Mouse (Mus musculus) cerebellum, adult 8-10 months (tissue): ENCODE measurements at regions not wholly inside any gene's neighbourhood (a gene's known extent, or its start where the extent isn't known, plus 50 kb on each side); places are given as distances from the start of the nearest gene placed in this dataset.

Experiments used
- DNase-seq: peaks from one replicate; pipeline ENCODE4 v3.0.0; 2022

DNA sequence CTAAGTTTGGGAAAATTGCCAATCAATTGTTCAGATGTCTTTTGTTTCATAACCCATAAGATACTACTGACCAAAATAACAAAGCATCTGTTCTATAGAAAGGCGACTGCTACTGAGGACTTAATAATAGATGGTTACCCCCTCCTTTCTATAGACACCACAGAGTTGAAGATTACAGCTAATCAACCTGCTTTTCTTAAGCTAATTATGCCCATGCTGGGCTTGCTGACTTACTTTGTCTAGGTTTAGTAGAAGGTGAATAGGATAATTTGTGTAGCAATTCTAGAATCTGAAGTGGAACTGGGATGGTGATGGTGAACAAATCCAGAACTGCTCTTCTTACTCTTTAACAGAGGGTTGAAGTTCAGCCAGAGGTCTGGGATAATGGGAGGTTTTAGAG lies 53.8 kb upstream of the Tbx18 start:
- DNase-seq = no peak

DNA sequence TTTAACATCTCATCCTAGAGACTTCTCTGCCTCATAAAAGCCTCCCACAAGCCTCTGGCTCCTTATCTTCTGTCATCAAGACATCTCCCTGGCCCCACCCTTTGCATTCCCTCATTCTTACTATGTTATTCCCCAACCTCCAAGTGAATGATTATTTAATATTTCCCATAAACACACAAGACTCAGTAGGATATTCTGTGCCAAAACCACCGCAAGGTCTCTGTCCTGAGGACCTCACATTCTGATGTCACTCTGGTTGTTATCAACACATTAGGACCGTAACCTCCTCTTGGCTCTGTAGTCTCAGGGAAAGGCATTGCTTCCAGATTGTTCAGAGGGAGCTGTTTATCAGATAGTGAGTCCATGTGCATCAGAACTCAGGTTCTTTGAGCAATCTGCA lies 80.7 kb upstream of the Tbx18 start:
- DNase-seq = no peak

DNA sequence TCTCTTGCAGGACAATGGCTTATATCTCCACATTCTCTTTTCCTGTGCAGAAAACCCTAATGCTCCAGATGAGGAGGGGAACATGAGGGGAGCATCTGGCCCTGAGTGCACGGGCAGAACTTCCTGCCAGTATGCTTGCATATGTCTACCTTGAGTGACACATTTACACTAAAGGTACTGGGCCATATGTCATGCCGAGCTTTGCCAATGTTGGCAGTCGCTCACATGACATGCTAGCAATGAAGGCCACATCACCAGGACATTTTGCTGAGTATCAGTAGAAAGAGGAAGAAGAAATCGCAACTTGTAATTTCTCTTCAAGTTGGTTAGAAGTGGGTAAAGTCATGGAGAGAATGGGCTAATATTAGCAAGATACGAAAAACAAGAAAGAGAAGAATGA lies 91.2 kb upstream of the Tbx18 start:
- peak; percentile 5 for DNase-seq

DNA sequence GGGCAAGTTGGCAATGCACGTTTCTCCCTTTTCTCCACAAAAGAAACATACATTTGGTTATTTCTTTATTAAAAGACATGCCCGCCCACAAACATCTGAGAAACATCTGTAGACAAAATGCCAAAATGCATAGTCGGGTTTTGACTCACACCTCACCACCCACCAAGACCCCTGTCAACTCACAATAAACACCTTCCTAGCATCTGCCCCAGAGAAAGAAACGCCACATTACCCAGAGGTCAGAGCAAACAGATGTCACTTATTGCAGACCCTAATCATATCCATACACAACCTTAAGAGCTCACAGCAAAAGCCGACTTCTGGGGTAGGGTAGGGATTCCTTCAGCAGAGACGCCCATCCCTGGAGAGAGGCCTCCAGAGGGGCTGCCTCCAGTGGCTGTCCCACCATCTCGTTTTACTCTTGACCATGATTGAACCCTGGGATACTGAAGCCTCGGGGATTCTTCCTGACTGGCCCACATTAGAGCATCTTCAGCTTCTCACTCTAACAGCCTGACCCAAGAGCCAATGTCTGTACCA lies 93.7 kb upstream of the Tbx18 start:
- DNase-seq = no peak

DNA sequence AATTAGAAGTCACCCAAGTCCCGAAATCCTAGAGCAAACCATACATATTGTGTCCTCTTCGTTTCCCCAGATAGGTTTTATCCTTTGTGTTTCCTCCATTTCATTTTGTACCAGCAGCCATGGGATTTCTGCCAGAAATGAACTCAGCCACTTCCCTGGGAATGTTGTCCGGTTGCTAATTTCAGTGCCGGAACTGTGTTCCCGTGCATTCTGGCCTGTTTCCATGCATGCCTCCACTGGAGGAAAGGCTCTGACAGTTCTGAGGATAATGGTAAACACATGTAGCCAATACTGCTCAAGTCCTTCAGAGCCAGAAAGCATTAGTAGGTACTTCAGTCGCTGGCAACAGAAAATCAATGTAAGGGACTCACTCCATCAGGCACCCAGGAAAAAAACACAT lies 112.8 kb upstream of the Tbx18 start:
- DNase-seq = peak; percentile 53

DNA sequence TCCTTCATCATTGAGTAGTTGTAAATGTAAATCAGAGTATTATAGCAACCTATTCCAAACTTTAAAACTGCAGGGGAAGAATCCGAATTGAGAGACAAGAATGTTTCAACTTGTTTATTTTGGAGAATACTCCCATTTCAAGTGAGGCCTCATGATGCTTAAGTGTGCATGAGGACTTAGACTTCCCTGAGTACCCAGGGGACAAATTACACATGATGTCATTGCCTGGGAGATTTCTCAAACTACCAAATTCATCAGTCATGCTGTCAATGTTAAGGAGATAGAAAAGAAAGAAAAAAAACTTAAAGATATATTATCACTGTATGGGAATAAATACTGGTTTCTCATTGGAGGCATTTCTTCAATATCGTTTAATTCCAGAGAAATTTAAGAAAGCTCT lies 113.4 kb upstream of the Tbx18 start:
- DNase-seq = no peak

DNA sequence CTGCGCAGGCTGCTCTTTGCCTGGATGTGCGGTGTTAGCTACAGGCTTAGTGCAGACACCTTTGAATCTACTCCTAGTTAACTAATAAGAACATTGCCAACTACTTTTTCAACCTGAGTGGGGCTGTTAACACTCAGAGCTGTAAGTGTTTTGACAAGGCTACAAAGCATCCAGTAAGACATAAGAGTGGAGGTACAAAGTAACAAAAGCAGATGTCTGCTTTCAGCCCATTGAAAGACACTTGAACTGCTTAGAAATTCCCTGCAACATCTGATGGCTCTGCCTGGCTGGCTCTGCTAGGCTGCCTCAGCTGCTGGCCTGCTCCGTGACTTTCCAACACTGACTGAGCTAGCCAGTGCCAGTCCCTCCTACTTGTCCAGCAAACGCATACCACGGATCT lies 117.8 kb upstream of the Tbx18 start:
- DNase-seq = no peak

DNA sequence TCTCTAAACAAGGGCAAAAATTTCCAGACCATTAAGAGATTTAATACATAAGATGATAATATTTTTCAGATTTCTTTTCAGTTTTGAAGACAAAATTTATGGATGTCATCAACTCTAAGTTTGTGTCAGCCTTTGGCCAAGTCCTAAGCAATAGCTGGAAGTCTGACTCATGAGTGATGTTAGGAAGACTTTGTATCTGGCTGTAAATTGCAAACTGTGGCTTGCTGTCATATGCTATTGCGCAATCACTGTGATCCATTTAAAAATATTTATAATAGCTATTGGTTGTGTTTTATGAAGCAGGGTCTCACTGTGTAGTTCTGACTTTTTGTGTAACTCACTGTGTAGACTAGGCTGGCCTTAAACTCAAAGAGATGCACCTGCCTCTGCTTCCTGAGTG lies 119.1 kb upstream of the Tbx18 start:
- DNase-seq = no peak

DNA sequence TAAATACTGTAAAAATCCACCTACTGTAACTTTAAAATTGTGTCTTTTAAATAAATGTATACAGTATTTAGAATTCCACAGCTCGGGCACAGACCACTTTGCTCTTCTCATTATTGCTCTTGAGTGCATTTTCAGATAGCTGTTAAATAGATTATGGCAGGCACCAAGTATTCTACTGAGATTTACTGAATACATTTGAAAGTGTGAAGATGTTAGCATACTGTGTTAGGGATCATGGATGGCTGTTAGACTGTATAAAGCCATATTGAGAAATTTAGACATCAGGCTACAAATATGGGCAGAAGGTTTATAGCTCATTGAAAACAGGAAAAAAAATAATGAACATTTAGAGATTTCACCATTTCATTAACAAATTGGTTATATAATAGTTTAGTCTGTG lies 130.5 kb upstream of the Tbx18 start:
- DNase-seq = no peak

DNA sequence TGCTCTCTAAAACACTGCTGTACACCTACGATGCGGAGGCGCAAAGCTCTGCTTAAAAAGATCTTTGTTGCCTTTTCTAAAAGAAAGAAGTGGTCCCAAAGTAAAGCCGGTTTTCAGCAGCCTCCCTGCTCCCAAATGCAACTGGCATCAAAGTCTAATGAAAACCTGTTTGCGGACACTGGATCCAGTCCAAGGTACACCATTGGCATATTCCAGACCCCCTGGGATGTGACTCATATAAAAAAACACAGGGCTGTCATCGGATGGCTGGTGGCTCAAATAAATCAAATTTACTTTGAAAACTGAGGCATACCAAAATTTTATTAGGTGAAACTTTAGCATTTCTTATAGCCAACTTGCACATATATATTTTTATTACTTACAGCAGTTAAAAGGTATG lies 134.2 kb upstream of the Tbx18 start:
- no peak for DNase-seq

DNA sequence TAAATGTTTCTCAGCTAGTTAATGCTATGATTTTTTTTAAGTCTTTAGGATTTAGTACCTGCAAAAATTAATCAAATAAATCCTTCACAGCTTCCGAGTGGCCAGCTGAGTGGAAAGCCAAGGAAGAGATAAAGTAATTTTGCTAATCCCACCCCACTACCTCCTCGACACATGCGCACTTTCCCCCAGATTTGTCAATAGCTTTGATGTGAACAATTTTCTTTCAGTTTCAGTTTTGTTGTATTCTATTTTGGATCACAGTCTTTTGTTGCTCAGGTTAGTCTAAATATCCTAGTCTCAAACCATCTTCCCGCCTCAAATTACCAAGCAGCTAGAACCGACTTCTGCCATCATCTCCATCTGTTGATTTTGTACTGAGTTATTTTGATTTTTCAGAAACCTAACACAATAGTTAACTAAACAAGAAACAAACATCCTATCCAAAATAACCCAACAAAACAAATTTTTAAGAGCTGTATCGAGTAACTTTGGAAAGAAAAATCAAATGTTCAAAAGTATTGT lies 141.4 kb upstream of the Tbx18 start:
- DNase-seq = no peak

DNA sequence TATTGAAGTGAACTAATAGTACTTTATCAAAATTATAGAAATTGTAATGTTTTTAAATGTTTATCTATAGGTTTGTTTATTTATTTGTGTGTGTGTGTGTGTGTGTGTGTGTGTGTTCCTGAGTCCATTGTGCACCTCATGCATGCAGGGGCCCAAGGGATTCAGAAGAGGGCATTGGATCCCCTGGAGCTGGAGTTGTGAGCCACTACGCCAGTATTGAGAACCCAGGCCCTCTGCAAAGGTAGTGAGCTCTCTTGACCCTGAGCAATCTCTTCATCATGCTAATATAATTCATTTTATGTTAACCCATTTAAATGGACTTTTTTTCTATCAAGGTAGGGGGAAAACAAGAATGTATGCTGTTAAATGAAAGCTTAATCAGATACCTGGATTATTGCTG lies 151.5 kb upstream of the Tbx18 start:
- no peak for DNase-seq

DNA sequence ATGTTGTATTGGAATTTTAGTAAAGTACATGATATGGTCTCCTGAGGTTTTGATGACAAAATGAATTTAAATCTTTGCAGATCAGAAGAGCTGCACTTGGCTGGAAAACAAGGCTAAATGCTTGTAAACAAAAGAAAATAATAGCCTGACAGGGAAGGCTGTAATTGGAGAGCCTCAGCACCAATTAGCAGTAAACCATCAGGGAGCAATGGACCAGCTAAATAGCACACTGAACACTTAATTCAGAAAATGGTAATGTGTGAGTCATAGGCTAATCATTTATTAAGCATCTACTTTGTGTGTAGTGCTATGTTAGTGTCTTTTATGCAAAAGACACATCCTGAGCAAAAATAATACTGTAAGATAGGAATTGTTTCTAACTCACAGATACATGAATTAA lies 152.0 kb upstream of the Tbx18 start:
- no peak for DNase-seq

DNA sequence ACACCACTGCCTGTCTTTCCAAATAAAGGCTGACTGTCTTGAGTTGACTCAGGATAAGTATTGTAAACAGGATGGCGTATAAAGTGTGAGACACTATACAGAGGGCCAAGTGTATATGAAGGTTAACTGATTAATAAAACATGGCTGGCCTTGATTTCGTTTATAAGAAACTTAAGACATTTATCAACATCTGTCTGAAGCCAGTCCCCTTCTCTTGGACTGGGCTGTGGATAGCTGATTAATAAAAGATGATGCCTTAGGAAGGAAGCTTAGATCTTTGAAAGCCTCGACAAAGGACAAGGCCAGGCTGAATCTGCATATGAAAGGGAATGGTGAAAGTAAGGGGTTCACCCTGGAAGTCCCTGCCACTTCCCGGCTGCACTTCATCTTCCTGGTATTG lies 163.0 kb upstream of the Tbx18 start:
- no peak for DNase-seq

DNA sequence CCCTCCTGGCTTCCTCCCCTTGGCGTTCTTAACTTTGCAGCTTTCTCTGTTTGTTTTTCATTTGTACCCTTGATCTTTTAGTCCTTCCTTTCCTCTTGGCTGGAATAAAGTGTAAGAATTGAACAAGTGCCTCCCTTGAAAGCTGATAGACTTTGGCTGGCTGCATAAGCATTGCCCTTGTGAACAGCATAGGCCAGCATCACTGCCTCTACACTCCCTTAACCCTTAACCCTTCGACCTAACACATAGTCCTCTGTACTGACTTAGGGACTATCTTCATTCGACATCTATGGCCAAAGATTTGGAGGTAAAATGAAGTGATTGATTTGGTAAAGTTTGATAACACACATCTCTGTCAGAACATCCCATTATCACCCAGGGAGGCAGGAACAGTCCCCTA lies 163.5 kb upstream of the Tbx18 start:
- no peak for DNase-seq

DNA sequence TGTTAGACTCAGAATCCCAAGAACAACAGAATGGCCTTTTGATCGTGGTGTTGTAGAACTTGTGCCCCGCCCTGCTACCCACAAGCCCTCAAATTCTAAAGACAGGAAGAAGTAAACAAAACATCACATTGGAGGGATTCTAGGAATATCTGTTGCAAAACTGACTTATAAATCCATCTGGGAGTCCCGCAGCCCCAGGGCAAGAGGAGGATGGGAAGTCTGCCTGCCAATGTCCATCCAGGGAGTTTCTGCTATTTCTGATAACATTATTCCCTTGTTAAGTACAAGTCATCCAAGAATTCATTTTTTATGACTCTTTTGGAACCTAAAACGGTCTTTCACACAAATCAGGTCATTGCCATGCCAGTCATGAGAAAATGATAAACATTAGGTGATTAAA lies 164.5 kb upstream of the Tbx18 start:
- DNase-seq = no peak

DNA sequence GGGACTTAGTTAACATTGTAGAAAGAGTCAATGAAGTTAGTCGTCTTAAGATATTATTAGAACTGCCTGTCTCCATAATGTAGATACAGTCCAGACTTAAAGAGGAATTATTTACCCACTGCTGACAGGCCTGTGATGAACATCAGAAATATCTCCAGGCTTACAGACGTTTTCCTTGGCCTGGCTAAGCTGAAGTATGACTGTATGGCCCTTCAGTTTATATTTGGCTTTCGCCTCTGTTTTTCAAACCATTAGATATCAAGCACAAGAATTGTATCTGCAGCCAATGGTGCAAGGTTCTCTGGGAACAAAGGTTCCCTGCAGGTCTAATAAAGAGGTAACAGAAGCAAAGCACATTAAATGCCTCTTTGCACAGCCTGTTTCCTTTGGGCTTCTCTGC lies 166.3 kb upstream of the Tbx18 start:
- DNase-seq = no peak

DNA sequence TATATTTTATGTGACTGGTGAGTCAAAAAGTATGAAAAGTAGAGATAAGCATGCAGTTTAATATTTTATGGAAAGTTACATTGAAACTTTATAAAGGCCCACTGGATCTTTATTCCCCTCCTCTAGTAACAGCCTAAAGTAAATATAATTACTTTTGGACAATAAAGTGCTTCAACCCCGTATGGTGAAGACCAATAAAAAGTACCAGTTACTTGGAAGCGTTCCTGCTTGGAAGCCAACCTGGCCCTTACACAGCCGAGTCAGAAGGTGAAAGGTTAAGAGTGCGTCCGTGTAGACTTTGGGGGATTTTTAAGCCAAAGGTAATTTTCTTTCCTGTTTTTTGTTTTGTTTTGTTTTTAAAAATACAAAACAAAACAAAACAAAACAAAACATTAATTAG lies 168.3 kb upstream of the Tbx18 start:
- no peak for DNase-seq

DNA sequence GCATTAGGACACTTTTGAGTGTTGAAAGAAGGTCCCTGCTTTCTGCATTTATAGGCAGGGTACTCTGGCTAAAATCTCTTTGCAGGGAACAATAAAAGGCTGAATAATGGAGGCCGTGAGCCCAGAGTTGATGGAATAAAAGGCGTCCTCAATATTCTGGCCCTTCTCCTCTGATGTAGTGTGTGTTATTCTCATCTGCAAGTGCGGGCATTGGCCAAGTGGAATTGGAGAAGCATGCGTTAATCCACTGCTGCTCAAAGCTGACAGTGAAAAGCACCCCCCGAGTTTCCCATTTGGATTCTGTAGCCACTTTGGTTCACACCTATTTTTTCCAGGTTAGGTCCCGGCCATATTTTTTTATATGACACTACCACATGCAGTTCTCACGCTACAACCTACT lies 168.7 kb upstream of the Tbx18 start:
- DNase-seq = no peak

DNA sequence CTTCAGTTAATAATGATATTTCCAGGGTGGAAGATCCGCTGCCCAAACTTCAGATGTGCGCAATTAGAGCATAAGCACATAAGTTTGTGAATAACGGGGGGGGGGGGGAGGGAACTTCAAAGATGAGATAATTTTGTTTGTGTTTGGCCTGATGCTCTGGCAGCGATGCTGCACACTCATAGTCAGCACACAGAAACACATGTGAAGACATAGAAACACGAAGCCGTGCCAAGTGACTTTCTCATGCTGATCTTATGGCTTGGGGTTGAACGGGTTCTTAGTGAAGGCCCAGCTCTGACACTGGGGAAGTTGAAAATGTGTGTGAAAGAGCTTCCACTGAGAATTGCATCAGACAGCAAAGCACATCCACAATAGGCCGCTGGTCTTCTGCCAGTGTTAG lies 190.2 kb upstream of the Tbx18 start:
- DNase-seq = no peak

DNA sequence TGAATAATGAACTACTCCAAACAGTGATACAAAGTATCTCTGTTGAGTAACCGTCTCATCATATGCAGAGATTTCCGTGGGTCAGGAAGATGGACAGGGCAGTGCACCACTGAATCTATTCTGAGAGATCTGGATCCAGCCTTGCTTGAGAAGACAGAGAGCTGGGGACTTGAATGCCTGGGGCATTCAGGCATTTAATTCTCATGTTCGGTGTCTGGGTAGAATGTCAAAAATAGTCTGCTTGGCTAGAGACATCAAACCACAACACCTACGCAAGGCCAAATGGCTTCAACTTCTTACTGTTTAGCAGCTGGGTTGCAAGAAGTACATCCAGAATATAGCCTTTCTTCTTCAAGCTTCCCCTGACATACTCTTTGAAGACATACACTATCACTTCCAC lies 194.1 kb upstream of the Tbx18 start:
- DNase-seq = no peak

DNA sequence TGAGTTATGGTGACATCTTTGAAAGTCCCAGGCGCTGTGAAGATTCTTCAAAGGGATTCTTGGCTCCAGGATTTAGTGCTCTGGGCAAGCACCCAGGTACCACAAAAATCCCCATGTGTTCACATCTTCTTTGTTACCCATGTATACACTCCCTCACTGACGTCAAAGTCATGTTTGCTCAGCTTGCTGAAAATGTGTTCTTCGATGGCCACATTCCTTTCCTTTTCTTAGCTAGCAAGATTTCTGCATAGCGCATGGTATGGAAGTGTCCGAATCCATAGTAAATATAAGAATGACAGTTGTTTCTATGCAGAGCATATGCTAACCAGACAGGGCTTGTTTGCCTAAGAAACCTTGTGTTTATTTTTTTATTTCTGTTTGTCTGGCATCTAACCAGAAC lies 202.2 kb upstream of the Tbx18 start:
- DNase-seq = no peak

DNA sequence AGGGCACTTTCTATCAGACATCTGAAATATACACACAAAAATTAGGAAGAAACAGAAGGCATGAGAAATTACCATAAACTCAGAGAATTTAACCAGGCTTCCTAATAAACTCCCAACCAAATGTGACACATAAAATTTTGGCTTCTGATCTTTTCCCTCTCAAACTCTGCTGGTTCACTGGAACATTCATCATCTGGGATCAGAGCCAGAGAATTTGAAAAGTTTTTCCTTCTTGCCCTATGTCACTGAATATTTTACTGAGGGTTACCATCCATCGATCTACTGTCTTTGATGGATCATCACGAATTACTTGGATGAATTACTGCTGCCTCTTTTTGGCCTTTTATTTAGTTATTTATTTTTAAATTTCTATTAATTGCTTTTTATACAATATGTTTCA lies 221.4 kb upstream of the Tbx18 start:
- no peak for DNase-seq

DNA sequence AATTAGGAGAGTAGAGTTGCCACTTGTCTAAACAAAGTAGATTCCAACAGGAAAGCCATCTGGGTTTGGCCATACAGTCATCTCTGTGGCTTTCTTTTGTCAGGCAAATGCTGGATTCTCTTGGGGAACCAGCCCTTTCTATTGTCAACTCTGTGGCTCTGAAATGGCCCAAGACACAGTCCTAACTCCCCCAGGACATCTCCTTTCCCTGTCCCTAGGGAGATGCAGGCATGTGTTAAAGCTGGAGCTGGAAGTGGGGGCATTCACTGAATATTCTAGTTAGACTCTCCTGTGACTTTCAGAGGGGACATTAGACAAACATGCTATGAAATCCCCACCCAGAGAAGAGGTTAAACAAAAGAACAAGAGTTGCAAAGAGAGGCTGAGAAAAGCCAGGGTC lies 223.9 kb upstream of the Tbx18 start:
- DNase-seq = no peak

DNA sequence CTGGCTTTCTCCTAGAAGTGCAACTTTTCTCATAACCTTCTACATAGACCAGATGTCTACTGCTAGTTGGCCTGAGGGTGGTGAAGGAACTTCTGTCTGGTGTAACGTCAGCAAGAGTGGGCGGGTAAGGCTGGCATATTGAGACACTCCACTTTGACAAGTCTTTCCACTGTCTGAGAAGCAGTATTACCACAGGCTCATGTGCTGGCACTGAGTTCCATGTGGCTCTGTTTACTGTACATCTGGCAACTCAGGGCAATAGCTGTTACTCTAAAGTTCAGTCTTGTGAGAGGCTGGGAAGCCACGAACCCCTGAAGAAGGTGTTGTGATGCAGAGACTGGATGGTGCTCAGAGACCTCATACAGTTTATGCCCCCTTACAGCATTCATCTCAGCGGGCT lies 230.7 kb upstream of the Tbx18 start:
- no peak for DNase-seq

DNA sequence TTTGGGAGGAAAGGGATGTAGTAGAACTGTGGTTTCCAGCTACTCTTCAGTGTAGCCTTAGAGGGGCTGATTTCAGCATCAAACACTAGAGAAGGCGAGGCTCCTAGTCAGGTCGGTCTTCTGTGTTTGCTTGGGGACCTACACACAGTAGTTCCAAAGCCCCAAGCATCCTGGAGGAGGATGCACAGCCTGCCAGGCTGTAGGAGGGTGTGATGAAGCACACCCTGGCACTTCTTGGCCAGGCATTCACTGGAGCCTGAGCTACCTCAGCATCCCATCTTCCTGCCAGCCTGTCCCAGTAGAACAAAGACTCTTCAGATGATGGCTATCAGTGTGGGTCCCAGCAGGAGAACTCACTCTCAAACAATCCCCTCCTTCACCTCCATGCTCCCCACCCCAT lies 233.4 kb upstream of the Tbx18 start:
- no peak for DNase-seq
